Mouse (Mus musculus): Measurements from ENCODE around the gene Olfr933.

Olfr933 gene

GRCm38 (mm10) chr9:38972013-38972412, at the start of gene Olfr933:
TSS of gene Olfr933 (plus strand) at chr9:38972313.
- DNase-seq (ENCODE audit: low read depth): no peak

GRCm38 (mm10) chr9:38929509-38929908, 42.6 kb upstream of the Olfr933 start, which contains the start of gene Olfr930:
TSS of gene Olfr930 (plus strand) at chr9:38929809.
- no peak for DNase-seq (ENCODE audit: low read depth)

- no peak for DNase-seq (ENCODE audit: low read depth)
Measured at GRCm38 (mm10) chr9:38953401-38954123, 18.6 kb upstream of the Olfr933 start.

- no peak for DNase-seq (ENCODE audit: low read depth)
Measured at GRCm38 (mm10) chr9:38954124-38954416, 18.0 kb upstream of the Olfr933 start.

- no peak for DNase-seq (ENCODE audit: low read depth)
Measured at GRCm38 (mm10) chr9:38988215-38988614, 16.1 kb downstream of the Olfr933 start, which contains the start of gene Olfr934. TSS of gene Olfr934 (minus strand) at chr9:38988315.

GRCm38 (mm10) chr9:38999583-38999982, 27.5 kb downstream of the Olfr933 start, which contains the start of gene Olfr935:
TSS of gene Olfr935 (minus strand) at chr9:38999683.
- DNase-seq (ENCODE audit: low read depth): no peak

- DNase-seq (ENCODE audit: low read depth): no peak
Measured at GRCm38 (mm10) chr9:39023277-39023676, 51.2 kb downstream of the Olfr933 start, which contains the start of gene Olfr146. TSS of gene Olfr146 (minus strand) at chr9:39023377.

All from naive thymus-derived CD4-positive, alpha-beta T cell, adult 2 months (primary cell).